Mouse (Mus musculus) right cerebral cortex, adult 2 months (tissue): ENCODE measurements around the gene Tapbp.
A peak's percentile ranks its signal among the peaks of the same experiment; 100 is the strongest.
"Not testable (repeated sequence)": the region's sequence is repeated elsewhere in the genome, so short reads cannot be mapped to it uniquely, and the experiment has no call there.

Source experiments
- DNase-seq, 2 experiments: peaks; one replicate each; pipeline ENCODE4 v3.0.0; 2021 to 2022; ENCODE audit warnings: low spot score in 2 of 2

Gene Tapbp

GRCm38 (mm10) chr17:33941381-33941780 is 25.7 kb downstream of the Tapbp start:
- DNase-seq, result no peak

DNA sequence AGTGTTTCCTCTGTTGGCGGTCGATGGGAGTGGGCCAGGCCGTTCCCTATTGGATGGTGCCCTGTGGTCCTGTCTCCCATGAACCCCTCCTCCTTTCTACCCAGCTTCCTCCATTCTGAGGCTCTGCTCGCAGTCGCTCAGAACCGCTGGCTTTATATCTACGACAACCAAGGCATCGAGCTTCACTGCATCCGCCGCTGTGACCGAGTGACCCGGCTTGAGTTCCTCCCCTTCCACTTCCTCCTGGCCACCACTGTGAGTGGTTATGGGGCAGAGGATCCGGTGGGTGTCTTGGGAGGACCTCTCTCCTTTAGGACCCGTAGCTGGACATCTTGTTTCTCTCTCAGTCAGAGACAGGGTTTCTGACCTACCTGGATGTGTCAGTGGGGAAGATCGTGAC is 27.8 kb downstream of the Tapbp start:
- DNase-seq, result no peak

DNA sequence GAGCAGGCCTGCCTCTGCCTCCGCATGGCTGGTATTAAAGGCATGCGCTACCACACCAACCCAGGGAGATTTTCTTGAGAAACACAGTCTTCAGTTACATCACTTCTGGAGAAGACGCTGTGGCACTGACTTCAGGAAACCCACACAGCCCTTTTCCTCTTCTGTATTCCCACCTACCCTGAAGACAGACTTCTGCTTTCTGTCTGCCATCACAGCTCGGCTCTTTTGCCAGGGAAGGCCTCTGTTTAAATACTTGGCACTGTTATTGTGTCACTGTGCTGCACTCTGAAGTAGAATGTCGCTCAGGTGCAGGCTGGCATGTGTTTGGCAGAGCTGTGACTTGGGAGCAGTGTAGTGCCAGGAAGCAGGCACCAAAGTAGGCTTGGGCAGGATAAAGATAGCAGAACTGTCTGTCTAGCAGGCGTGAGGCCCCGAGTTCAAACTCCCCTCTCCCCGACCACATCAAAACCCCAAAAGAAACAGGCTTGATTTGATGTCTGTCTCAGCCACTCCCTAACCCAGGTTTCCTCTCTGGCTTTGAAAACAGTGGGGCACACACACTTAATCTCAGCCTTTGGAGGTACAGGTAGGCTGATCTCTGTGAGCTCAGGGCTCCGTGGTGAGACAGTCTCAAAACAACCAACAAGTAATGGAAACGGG is 31.9 kb downstream of the Tapbp start:
- DNase-seq, result no peak

- DNase-seq, result no peak
Measured at GRCm38 (mm10) chr17:33948090-33948904, 32.6 kb downstream of the Tapbp start.

DNA sequence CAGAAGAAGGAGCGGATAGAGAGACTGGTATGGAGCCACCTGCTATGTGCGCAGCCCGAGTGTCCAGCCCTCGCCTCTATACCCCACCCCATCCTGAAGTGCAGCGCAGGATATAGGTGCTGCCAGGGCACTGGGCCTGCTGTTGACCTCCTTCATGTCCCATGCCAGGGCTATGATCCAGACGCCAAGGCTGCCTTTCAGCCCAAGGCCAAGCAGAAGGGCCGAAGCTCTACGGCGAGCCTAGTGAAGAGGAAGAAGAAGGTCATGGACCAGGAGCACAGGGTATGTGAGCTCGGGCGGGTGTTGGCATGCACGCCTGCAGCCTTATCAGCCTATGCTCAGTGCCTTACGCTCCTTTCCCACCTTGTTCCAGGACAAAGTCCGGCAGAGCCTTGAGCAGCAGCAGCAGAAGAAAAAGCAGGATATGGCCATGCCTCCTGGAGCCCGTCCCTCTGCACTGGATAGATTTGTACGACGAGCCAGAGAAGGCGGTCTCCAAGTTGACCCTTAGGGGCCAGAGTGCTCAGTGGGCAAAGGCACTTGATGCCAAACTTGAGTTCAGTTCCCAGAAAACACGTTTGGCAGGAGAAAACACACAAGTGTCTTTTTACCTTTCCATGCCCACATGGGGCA is 33.3 kb downstream of the Tapbp start:
- DNase-seq, result no peak

DNA sequence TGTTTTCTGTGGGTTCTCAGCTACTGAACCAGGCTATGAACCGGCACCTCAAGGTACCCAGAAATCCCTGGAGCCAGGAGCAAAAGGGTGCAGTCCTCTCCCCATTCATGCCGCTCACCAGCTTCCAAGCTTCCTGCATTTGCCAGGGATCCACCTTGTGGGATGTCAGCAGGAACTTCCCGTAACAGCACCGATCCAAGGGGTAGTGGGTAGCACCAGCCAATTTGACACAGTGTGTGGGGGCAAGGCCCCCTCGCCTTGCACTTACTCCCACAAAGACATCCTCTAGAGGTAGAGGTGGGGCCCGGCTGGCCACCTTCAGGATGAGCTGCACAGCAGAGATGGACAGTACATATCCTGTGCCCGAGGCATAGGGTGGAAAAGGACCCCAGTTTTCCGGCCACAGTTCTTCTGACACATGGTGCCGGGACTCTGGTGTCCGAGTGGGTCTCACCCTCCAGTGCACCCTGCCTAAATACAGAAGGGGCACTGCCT is 34.5 kb downstream of the Tapbp start:
- DNase-seq, result no peak

- DNase-seq, result peak; percentile 76 to 80
Measured at GRCm38 (mm10) chr17:33951021-33951946, 35.6 kb downstream of the Tapbp start, which contains the start of gene B3galt4. Gene B3galt4 (minus strand): TSS chr17:33951488.

GRCm38 (mm10) chr17:33952015-33952414 is 36.3 kb downstream of the Tapbp start:
- not testable (repeated sequence) for DNase-seq

DNA sequence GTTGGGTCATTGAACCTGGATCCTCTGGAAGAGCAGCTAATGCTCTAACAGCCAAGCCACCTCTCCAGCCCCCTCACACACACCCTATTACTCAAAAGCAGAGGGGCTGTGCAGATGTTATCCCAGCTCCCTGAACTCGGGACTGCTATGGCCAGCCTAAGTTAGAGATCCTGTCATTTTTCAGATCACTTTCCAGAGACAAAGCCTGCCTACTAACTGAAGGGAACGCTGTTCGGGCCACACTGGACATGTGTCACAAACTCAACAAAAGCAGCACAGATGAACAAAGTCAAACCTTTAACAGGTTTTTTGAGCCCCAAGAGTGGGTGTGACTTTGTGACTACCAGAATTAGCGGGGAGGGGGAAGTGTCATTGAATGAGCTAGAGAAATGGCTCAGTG is 37.2 kb downstream of the Tapbp start:
- DNase-seq, result no peak

GRCm38 (mm10) chr17:33953310-33953709 is 37.6 kb downstream of the Tapbp start:
- DNase-seq, result no peak

DNA sequence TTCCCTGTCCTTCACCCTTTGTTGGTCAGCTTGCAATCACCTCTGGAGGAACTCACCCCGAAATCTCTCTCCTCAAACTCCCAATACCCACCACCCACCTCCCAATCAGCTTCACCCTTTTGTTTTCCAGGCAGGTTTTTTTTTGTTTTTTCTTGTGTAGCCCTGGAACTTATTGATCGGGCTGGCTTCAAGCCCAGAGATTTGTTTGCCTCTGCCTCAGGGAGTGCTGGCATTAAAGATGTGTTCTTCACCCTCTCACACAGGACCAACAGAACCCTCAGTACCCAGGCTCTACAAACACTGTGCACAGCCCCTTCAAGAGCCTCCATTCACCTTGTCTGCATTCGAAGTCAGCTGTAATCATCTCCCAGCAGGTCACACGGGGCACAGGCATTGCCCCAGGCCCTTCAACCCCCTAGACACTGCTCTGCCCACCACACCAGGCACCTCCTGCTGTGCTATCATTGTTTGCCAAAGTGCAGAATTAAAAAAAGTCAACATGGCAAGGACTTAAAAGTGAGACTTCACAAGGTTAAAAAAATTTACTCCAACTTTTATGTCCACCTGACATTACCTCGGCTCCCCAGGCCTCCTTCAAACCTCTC is 38.4 kb downstream of the Tapbp start:
- DNase-seq, result no peak

DNA sequence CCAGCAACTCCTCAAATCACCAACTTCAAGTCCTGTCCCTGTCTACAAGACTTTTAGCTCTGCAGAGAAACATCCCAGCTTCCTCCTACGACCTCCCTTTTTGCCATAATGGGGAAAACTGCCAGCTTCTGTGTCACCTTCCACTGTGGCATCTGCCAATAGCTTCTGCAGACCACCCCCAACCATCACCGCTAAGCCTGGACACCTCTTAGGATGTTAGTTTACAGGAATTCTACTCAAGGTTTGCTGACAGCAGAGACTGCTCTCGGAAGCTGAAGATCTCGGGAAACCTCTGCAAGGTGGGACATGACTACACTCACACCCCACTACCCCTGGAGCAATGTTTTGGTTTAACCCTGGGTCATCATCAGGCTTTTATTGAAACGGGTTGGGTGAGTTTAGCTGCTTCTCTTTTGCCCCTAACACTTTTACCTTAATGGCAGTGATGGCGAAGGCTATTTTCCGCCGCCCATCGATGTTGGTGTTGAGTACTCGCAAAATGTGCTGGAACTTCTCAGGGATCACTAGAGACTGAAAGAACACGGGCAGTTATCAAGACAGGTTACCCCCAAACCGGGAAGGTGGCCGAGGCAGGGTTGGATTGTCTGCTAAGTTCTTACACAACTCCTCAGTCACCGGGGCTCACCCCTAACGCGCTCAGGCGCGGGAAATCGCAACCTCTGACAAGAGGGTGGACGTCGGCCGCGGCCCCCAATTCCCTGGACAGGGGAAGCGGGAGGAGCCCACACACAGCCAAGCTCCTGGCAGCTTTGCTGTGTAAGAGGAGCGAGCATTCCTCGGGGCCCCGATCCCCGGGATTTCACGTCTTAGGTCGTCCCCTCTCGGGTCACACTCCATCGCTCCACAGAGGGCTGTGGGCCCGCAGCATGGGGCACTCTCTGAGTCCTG is 39.2 kb downstream of the Tapbp start:
- DNase-seq, result no peak

DNA sequence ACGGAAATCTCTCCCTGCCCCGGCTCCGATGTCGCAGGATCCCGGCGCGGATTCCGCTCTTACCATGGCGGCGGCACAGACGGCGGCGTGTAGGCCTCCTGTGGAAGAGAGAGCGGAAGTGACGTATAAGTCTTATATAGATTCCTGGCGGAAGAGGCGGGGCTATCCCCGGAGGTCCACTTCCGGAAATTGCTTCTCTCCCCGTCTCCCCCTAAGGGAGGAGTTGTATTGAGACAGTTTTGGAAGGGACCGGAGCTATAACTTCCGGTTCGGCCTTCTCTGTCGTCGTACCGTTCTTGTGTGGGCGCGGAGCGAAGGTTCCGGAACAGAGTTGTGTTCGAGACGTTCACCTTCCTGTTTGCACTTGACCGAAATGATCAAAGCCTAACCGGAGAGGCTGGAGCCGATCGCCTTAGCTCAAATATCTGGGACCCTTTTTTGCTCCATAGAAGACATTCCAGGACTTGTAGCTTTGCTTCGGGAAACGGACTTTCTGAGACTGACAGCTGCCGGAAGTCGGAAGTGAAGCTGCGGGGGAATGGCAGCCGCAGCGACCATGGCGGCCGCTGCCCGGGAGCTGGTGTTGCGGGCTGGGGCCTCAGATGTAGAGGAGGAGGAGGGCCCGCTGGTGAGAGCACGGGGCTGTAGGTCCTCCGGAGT is 40.0 kb downstream of the Tapbp start, which contains the start of the genes Vps52 and Rps18:
TSS of gene Vps52 (plus strand) at position 258 of the 660 bp plus-strand sequence.
TSS of gene Rps18 (minus strand) at position 447 of the 660 bp plus-strand sequence.
- peak; percentile 95 to 98 for DNase-seq

DNA sequence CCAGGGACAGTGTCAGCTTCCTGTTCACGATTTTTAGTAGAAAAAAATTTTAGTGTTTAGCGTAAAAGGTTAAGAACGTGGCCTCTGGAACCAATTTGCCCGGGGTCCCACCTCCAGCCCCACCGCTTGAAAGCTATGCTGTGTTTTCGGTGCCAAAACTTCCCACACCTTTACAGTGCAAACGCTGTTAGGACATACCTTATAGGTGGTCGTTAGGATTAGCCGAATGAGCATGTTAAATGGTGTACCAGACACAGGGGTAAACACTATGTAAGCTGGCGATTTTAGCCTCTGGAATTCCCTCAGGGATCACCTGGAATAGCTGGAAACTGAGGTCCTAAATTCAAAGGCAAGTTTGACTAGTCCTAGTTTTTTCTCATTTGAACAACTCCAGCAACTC is 40.6 kb downstream of the Tapbp start:
- DNase-seq, result no peak

DNA sequence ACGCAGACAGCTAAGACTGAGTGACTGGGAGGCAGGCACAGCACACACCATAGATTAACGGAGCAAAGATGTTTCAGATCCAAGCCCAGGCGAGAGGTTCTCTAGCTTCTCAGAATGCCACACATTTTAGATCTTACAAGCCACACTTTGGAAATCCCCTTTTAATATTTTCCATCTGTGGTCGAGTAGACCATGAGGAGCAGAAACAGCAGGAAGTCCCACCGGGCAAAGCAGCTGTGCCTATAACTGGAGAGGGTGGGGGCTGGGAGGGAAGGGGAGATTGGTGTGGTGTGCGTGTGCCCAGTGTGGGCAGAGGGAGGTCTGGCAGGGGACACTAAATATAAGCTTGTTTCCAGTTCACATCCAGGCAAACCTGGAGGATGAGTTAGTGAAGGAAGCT is 41.8 kb downstream of the Tapbp start:
- no peak for DNase-seq

GRCm38 (mm10) chr17:33958451-33958850 is 42.8 kb downstream of the Tapbp start:
- DNase-seq, result no peak

DNA sequence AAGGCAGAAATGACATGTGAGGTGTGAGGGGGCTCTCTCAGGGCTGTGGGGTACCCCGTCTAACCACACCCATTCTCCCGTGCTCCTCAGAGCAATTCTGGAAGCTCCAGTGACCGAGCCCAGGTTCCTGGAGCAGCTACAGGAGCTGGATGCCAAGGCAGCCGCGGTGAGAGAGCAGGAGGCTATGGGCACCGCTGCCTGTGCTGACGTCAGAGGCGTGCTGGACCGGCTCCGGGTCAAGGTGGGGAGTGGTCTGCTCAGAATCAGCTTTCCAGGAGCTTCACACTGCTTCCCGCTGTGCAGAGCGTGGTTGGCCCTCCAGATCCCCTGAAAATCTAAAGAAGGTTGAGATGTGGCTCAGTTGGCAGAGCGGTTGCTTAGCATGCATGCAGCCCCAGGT is 43.4 kb downstream of the Tapbp start:
- no peak for DNase-seq

DNA sequence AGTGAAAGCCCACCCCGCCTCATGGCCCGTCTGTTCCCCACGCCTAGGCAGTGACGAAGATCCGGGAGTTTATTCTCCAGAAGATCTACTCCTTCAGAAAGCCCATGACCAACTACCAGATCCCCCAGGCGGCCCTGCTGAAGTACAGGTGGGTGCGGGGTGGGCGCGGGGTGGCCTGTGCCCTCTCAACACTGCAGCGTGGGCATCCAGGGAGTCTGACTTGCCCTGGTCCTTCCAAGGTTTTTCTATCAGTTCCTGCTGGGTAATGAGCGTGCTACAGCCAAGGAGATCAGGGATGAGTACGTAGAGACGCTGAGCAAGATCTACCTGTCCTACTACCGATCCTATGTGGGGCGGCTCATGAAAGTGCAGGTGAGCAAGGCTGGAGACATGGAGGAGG is 44.2 kb downstream of the Tapbp start:
- DNase-seq, result no peak

DNA sequence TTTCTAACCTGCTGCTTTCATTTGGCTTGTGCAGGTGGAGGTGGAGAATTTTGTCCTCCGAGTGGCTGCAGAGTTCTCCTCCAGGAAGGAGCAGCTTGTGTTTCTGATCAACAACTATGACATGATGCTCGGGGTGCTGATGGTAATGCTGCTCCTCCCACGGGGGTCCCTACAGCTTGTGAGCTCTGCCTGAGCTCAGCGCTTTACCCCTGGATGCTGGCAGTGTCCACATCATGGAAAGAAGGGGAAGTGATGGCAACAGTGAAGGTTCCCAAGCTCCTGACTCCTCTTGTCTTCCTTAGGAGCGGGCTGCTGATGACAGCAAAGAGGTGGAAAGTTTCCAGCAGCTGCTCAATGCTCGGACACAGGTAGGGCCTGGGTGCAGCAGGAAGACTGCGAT is 47.2 kb downstream of the Tapbp start:
- DNase-seq, result no peak
